Mouse (Mus musculus): ENCODE results near the gene Inpp5e. TPM values are rescaled to one million over a fixed set of nuclear protein-coding genes. Genes with fewer than 3 reads are reported as not detected.

Inpp5e gene
- polyA plus RNA-seq, 1 experiment from 2014 or later: 32.7 TPM

DNA sequence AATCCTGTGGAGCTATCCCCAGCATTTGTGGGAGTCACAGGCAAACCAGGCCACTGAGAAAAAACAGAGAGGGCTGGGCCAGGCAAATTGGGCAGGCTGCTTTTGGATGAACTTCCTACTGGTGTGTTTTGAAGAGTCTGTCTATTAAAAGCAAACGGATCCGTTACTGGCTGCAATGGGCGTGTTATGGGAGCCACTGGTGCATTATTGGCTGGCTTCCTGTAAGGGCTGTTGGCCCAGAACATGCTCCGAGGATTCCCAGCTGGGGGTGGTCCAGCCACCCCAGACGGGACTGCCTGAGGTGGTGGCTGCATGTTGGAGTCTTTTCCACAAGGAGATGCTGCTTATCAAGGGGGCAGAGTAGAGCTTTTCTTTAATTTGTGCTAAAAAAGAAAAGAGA is 32.7 kb upstream of the Inpp5e start:
- Histone ChIP-seq H3K36me3 (peaks cover 49% of the 10 kb centered on the region), H3K27ac (no peak overlapping the region), H3K4me1 (peaks cover 26% of the 10 kb centered on the region), H3K4me3 (no peak overlapping the region), H3K9me3 (no peaks in the 10 kb centered on the region), H3K9ac (no peak overlapping the region), H3K4me2 (replicated peaks) (no peak overlapping the region), H3K27me3 (replicated peaks) (no peaks in the 10 kb centered on the region)
- no peak for ATAC-seq (ENCODE audit: low FRiP score, low read depth)
- WGBS: 84% methylated on average over 5 of the region's 5 CpGs

DNA sequence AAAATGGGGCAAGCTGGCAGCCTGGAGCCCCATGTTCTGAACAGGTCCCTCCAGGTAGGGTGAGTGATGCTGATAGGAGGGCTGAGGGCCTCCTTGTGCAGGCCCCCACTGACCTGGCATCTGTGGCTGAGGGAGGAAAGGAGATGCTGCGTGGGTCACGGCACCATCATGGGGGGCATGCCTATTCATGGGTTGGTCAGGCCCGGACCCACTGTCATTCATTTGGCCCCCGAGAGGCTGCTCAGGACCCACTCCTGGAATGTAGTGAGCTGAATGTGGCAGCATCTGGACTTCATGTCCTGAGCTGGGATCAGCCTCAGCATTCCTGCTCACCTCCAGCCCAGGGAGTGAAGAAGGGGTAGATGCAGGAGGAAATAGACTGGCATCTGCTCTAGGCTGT is 32.3 kb upstream of the Inpp5e start:
- Histone ChIP-seq H3K4me1 (peaks cover 22% of the 10 kb centered on the region), H3K4me3 (no peak overlapping the region), H3K36me3 (peaks cover 49% of the 10 kb centered on the region), H3K27me3 (replicated peaks) (no peaks in the 10 kb centered on the region), H3K9ac (no peak overlapping the region), H3K27ac (no peak overlapping the region), H3K4me2 (replicated peaks) (no peak overlapping the region), H3K9me3 (no peaks in the 10 kb centered on the region)
- no peak for ATAC-seq (ENCODE audit: low FRiP score, low read depth)
- WGBS: 97% methylated on average over 4 of the region's 4 CpGs

DNA sequence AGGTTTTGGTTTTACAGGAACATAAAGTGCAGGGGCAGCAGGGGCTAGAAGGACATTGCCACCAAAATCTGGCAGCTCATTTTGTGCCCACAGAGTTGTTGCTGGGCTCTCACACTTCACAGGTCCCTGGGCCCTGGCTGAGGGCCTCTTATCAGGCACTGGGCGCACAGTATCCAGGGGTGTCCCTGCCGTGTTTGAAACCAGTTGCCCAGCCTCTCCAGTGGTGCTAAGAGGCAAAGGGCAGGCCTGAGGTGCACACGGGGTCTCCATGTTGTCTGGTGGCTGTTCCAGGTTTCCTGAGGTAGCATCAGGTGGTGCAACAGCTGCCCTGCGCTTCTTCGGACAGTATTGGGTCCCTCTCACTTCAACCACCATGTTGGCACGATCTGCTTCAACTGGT is 30.7 kb upstream of the Inpp5e start:
- no peak for ATAC-seq (ENCODE audit: low FRiP score, low read depth)
- H3K4me1 ChIP-seq: peaks cover 18% of the 10 kb centered on the region
- no peaks in the 10 kb centered on the region for H3K9me3 ChIP-seq
- no peak overlapping the region for H3K4me3 ChIP-seq
- peaks cover 64% of the 10 kb centered on the region for H3K36me3 ChIP-seq
- no peak overlapping the region for H3K9ac ChIP-seq
- no peak overlapping the region for H3K27ac ChIP-seq
- 94% methylated on average over 6 of the region's 6 CpGs for WGBS
- no peak overlapping the region for H3K4me2 ChIP-seq (replicated peaks)
- no peaks in the 10 kb centered on the region for H3K27me3 ChIP-seq (replicated peaks)

DNA sequence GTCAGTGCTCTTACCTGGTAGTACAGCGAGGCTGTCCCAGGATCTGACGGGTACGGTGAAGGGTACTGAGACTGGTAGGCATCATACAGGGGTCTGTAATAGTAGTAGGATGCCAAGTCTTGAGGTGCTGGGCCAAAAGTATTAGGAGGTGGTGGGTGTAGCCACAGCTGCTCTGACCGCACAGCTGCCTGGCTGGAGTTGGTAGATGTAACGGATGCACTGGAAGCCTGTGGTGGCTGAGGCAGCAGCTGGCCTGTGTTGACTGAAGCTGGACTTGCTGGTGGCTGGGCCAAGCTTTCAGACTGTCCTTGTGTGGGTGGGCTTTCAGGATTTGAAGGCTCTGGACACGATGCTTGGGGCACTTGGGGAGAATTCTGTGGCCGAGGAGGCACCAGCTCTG is 29.4 kb upstream of the Inpp5e start:
- Histone ChIP-seq H3K9ac (no peak overlapping the region), H3K27ac (no peak overlapping the region), H3K4me1 (peaks cover 11% of the 10 kb centered on the region), H3K36me3 (peaks cover 74% of the 10 kb centered on the region), H3K4me3 (no peak overlapping the region), H3K9me3 (no peaks in the 10 kb centered on the region), H3K27me3 (replicated peaks) (no peaks in the 10 kb centered on the region), H3K4me2 (replicated peaks) (no peak overlapping the region)
- no peak for ATAC-seq (ENCODE audit: low FRiP score, low read depth)
- 92% methylated on average over 7 of the region's 7 CpGs for WGBS

DNA sequence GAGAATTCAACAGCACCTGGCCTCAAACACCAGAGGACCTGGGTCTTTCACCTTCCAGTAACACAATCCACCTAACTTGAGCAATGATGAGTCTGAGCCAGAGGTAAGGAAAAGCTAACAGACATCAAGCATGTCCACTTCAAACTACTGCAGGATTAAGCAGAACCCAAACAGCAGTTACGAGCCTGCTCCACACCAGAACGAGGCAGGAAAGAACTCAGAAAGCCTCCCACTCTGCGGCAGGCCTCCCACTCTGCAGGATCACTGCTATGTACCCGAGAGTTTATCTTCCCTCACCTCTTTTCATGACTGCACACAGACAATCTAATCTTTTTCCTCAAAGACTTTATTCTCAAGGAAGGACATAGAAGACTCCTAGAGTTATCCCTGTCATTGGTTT is 28.2 kb upstream of the Inpp5e start:
- H3K36me3 ChIP-seq: peaks cover 86% of the 10 kb centered on the region
- H3K4me1 ChIP-seq: 0 out of 2 replicates have a peak, but pooled peaks cover 9% of the 10 kb centered on the region
- 84% methylated on average over 4 of the region's 4 CpGs for WGBS
- no peaks in the 10 kb centered on the region for H3K27me3 ChIP-seq (replicated peaks)
- 0 out of 2 replicates have a peak overlapping the region, but pooled peaks have one; percentile 29 for H3K9ac ChIP-seq
- H3K4me2 ChIP-seq (replicated peaks): no peak overlapping the region
- no peak overlapping the region for H3K27ac ChIP-seq
- no peak for ATAC-seq (ENCODE audit: low FRiP score, low read depth)
- no peaks in the 10 kb centered on the region for H3K9me3 ChIP-seq
- H3K4me3 ChIP-seq: no peak overlapping the region

DNA sequence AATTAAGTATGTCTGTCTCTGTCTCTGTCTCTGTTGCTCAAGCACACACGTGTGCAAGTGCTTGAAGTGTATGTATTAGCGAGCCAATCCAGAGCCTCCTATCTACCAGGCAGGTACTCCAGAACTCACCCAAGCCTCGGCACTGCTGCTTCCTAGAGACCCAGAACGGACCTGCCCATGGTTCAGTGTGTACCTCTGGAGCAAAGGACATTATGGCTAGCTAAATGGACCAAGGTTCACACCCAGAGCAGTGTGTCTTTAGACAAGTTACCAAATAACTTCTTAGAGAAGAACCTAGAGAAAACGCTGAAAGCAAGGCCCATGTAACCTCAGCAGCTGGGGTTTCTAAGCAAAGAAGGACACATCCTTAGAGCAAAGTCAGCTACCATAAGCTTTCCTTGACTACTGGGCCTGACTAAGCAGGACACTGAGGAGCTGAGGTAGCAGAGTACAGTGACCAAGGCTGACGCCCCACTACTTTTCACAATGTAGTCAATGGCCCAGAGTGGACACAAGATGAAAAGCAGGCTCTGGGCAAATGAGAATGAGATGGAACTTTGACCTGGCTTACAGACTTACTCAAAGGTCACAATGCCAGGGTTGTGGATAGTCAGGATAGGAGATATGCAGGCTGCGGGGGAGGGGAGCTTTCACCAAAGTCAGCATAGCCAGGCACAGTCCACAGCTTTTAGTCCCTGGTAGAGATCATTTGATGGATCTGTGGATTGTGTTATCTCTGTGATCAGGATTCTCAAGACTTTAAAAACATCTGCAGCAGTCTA is 26.0 kb upstream of the Inpp5e start:
- WGBS: 93% methylated on average over 7 of the region's 7 CpGs
- H3K9ac ChIP-seq: no peak overlapping the region
- no peak overlapping the region for H3K4me2 ChIP-seq (replicated peaks)
- no peak for ATAC-seq (ENCODE audit: low FRiP score, low read depth)
- no peaks in the 10 kb centered on the region for H3K9me3 ChIP-seq
- no peak overlapping the region for H3K4me3 ChIP-seq
- no peaks in the 10 kb centered on the region for H3K27me3 ChIP-seq (replicated peaks)
- H3K27ac ChIP-seq: no peak overlapping the region
- H3K36me3 ChIP-seq: peaks cover 85% of the 10 kb centered on the region
- H3K4me1 ChIP-seq: 0 out of 2 replicates have a peak, but pooled peaks cover 9% of the 10 kb centered on the region

DNA sequence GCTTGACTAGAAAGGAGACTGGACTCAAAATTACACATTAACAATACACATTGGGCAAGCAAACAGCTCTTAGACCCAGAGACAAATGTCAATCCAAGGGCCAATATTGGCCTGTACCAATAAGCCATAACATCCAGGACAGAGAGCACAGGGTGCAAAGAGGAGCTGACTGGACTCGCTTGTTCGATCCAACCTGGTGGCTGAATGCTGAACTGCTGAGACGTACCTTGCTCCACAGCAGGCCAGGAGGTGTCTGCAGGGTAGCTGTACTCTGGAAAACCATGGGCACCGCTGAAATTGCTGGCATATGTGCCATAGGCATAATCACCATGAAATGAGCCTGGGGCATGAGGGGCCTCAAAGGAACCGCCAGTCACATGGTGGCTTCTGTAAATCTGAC is 20.8 kb upstream of the Inpp5e start:
- Histone ChIP-seq H3K4me1 (0 out of 2 replicates have a peak, but pooled peaks cover 3% of the 10 kb centered on the region), H3K36me3 (peaks cover 93% of the 10 kb centered on the region)
- 88% methylated on average over 5 of the region's 5 CpGs for WGBS

DNA sequence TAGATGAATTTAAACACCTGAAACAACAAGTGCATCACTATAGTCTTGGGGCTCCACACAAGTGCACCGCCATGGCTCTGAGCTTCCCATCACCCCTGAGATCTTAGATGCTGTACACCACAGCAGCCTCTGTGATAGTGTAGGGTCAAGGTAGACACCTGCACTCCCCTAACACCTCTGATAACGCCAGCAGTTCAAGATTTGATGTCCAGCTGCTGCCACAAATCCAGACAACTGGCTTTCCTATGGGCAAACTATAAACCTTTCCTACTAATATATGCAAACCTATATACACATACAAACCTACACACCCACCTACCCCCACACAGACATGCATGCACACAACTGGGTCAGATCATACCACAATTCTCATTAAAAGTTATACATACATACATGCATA is 15.5 kb upstream of the Inpp5e start:
- no peaks in the 10 kb centered on the region for H3K9me3 ChIP-seq
- no peak overlapping the region for H3K9ac ChIP-seq
- no peaks in the 10 kb centered on the region for H3K27me3 ChIP-seq (replicated peaks)
- WGBS: 92% methylated on average over 2 of the region's 2 CpGs
- no peaks in the 10 kb centered on the region for H3K4me1 ChIP-seq
- peaks cover 96% of the 10 kb centered on the region for H3K36me3 ChIP-seq
- no peak overlapping the region for H3K4me2 ChIP-seq (replicated peaks)
- ATAC-seq (ENCODE audit: low FRiP score, low read depth): no peak
- H3K4me3 ChIP-seq: no peak overlapping the region
- no peak overlapping the region for H3K27ac ChIP-seq

More for the DNA sequence above, 20.8 kb upstream of the Inpp5e start:
- Histone ChIP-seq H3K9ac (0 out of 2 replicates have a peak overlapping the region, but pooled peaks have one; percentile 10), H3K4me3 (no peak overlapping the region), H3K27ac (no peak overlapping the region), H3K4me2 (replicated peaks) (no peak overlapping the region), H3K9me3 (no peaks in the 10 kb centered on the region), H3K27me3 (replicated peaks) (no peaks in the 10 kb centered on the region)
- no peak for ATAC-seq (ENCODE audit: low FRiP score, low read depth)

DNA sequence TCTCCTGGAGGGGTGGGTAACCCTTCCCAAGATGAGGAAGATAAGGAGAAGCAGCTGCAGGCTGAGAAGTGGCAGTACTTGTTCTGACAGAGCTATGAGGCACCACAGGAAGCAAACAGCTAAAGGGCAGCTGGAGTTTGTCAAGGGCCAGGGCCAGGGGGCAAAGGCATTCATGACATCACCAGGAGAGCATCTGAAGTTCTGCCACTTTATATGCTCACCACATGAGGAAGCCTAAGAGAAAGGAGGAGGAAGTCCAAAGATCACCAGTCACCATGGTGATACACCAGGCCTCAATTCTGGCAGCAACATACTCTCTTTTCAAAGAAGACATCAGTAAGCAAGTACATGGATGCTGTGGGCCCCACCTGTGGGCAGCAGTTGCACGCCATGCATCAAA is 14.1 kb upstream of the Inpp5e start:
- 100% methylated on average over 1 of the region's 1 CpGs for WGBS
- peaks cover 95% of the 10 kb centered on the region for H3K36me3 ChIP-seq
- H3K9ac ChIP-seq: no peak overlapping the region
- H3K27me3 ChIP-seq (replicated peaks): no peaks in the 10 kb centered on the region
- no peak for ATAC-seq (ENCODE audit: low FRiP score, low read depth)
- H3K4me2 ChIP-seq (replicated peaks): no peak overlapping the region
- no peaks in the 10 kb centered on the region for H3K9me3 ChIP-seq
- H3K27ac ChIP-seq: no peak overlapping the region
- H3K4me3 ChIP-seq: no peak overlapping the region
- no peaks in the 10 kb centered on the region for H3K4me1 ChIP-seq

DNA sequence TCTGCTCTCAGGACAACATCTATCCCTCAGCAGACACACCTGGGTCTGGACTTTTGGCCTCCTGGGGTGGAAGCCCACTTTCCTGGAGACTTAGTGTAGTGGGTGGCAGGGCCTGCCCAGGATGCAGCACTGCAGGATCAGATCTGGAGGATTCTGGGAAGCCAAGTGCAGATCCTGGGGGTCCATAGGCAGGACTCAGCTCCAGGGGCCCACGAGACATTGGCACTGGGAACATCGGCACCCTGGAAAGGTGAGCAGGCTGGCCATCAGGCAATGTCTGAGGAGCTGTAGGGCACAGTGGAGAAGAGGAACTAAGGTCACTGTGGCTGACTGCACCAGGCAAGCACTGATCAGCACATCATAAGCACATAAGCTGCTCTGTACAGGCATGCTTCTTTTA is 13.0 kb upstream of the Inpp5e start:
- peaks cover 94% of the 10 kb centered on the region for H3K36me3 ChIP-seq

DNA sequence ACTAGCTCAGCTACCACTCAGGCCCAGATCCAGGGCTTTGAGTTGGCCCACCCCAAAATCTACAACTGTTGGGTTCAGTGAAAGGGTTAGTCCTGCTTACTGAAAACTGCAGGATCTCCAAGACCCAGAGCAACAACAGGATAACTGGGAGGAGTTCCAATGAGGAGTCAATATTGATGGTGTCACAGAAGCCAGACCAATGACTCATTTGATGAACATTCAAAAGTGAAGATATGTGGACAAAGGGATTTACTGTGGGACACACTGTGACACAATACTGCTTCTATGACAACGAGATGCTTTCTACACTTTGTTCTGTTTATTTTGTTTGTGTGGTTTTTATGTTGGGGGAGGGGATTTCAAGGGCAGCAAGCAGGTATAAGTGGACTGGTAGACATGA is 9.1 kb upstream of the Inpp5e start:
- Histone ChIP-seq H3K27me3 (replicated peaks) (no peaks in the 10 kb centered on the region), H3K9ac (no peak overlapping the region), H3K4me2 (replicated peaks) (no peak overlapping the region), H3K36me3 (peaks cover 95% of the 10 kb centered on the region), H3K4me3 (no peak overlapping the region), H3K9me3 (no peaks in the 10 kb centered on the region), H3K4me1 (no peaks in the 10 kb centered on the region), H3K27ac (no peak overlapping the region)
- ATAC-seq (ENCODE audit: low FRiP score, low read depth): no peak
- WGBS: 87% methylated on average over 1 of the region's 1 CpGs

More for the DNA sequence above, 13.0 kb upstream of the Inpp5e start:
- Histone ChIP-seq H3K4me3 (no peak overlapping the region), H3K27me3 (replicated peaks) (no peaks in the 10 kb centered on the region), H3K4me2 (replicated peaks) (no peak overlapping the region), H3K4me1 (no peaks in the 10 kb centered on the region), H3K9me3 (no peaks in the 10 kb centered on the region), H3K27ac (no peak overlapping the region), H3K9ac (no peak overlapping the region)
- 95% methylated on average over 2 of the region's 2 CpGs for WGBS
- no peak for ATAC-seq (ENCODE audit: low FRiP score, low read depth)

DNA sequence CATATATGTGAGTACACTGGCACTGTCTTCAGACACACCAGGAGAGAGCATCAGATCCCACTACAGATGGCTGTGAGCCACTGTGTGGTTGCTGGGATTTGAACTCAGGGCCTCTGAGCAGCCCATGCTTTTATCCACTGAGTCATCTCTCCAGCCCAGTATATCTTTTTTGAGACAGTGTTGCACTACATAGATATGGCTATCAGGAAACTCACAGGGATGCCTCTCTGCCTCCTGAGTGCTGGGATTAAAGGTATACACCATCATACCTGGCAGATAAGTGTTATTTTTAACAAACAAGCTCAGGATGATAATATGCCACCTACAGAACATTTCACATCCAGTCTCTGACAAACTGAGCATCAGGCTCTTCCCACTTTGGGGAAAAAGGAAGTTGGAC is 8.1 kb upstream of the Inpp5e start:
- Histone ChIP-seq H3K9ac (no peak overlapping the region), H3K4me1 (no peaks in the 10 kb centered on the region), H3K27me3 (replicated peaks) (no peaks in the 10 kb centered on the region), H3K4me3 (no peak overlapping the region), H3K9me3 (no peaks in the 10 kb centered on the region), H3K36me3 (peaks cover 94% of the 10 kb centered on the region), H3K4me2 (replicated peaks) (no peak overlapping the region), H3K27ac (no peak overlapping the region)
- no peak for ATAC-seq (ENCODE audit: low FRiP score, low read depth)

DNA sequence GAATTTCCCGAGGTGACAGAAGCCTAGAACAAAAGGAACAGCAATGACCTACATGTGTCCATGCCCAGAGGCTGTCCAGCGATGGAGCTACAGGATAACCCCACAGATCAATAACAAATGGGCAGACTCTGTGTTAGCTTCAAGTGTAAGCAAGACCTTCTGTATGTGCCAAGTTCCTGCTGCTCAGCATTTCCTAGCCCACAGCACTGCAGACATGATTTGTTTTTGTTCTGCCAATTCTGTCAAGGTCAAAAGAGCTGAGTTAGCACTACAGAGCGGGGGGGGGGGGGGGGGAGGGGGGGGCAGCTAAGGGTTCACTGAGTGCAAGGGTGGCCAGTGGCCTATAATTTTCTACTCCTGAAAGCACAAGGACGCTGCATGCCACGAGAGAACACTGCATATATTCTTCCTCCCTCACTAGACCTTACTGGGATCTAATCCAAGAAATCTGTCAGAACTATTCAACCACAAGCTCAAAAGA is 2.0 kb upstream of the Inpp5e start:
- no peak overlapping the region for H3K4me3 ChIP-seq
- H3K4me1 ChIP-seq: peaks cover 25% of the 10 kb centered on the region
- H3K9ac ChIP-seq: no peak overlapping the region
- WGBS: 84% methylated on average over 4 of the region's 5 CpGs
- no peak overlapping the region for H3K4me2 ChIP-seq (replicated peaks)
- no peaks in the 10 kb centered on the region for H3K27me3 ChIP-seq (replicated peaks)
- no peak for ATAC-seq (ENCODE audit: low FRiP score, low read depth)
- no peaks in the 10 kb centered on the region for H3K9me3 ChIP-seq
- no peak overlapping the region for H3K27ac ChIP-seq
- peaks cover 68% of the 10 kb centered on the region for H3K36me3 ChIP-seq
